Mouse (Mus musculus): ENCODE results near the gene Prr5l. TPM values are rescaled to one million over a fixed set of nuclear protein-coding genes. Genes with fewer than 3 reads are reported as not detected.
"Not testable (repeated sequence)": the region's sequence is repeated elsewhere in the genome, so short reads cannot be mapped to it uniquely, and the experiment has no call there.

The Prr5l gene
- polyA plus RNA-seq, 1 experiment: 0.43 TPM

GRCm38 (mm10) chr2:101751236-101751922, 131.4 kb downstream of the Prr5l start:
- Histone ChIP-seq H3K79me3 (ENCODE audit: low read depth) (no peaks in the 10 kb centered on the region), H3K36me3 (ENCODE audit: control insufficient read depth, insufficient read depth) (no peaks in the 10 kb centered on the region), H3K27me3 (ENCODE audit: control insufficient read depth, insufficient read depth, insufficient read length) (no peaks in the 10 kb centered on the region), H3ac (ENCODE audit: control insufficient read depth, insufficient read length, low read depth) (no peak overlapping the region), H3K79me2 (ENCODE audit: control insufficient read depth, insufficient read depth) (no peaks in the 10 kb centered on the region), H3K4me3 (ENCODE audit: insufficient read depth, poor library complexity, severe bottlenecking) (no peak overlapping the region)
- TF ChIP-seq USF1 (IDR thresholded peaks at IDR 0.05; ENCODE audit: low read depth) (no peak), CTCF (IDR thresholded peaks at IDR 0.05; ENCODE audit: control insufficient read depth, insufficient read depth, insufficient read length) (no peak), MYOG (IDR thresholded peaks at IDR 0.05; ENCODE audit: control insufficient read depth, extremely low read depth, insufficient read length) (no peak), MYOD1 (IDR thresholded peaks at IDR 0.05; ENCODE audit: control insufficient read depth, insufficient read length, low read depth) (no peak), FOSL1 (IDR thresholded peaks at IDR 0.05; ENCODE audit: insufficient read depth, low read length, poor library complexity, severe bottlenecking) (no peak), MAX (IDR thresholded peaks at IDR 0.05) (no peak), CEBPB (IDR thresholded peaks at IDR 0.05; ENCODE audit: low read depth) (no peak)

GRCm38 (mm10) chr2:101746537-101746936, 136.3 kb downstream of the Prr5l start:
- H3K79me3 ChIP-seq (ENCODE audit: low read depth): no peaks in the 10 kb centered on the region
- H3ac ChIP-seq (ENCODE audit: control insufficient read depth, insufficient read length, low read depth): no peak overlapping the region
- peaks cover 6% of the 10 kb centered on the region for H3K27me3 ChIP-seq (ENCODE audit: control insufficient read depth, insufficient read depth, insufficient read length)
- no peaks in the 10 kb centered on the region for H3K36me3 ChIP-seq (ENCODE audit: control insufficient read depth, insufficient read depth)
- no peaks in the 10 kb centered on the region for H3K79me2 ChIP-seq (ENCODE audit: control insufficient read depth, insufficient read depth)
- no peak overlapping the region for H3K4me3 ChIP-seq (ENCODE audit: insufficient read depth, poor library complexity, severe bottlenecking)
- TF ChIP-seq FOSL1 (IDR thresholded peaks at IDR 0.05; ENCODE audit: insufficient read depth, low read length, poor library complexity, severe bottlenecking) (no peak), CTCF (IDR thresholded peaks at IDR 0.05; ENCODE audit: control insufficient read depth, insufficient read depth, insufficient read length) (no peak), MYOD1 (IDR thresholded peaks at IDR 0.05; ENCODE audit: control insufficient read depth, insufficient read length, low read depth) (no peak), MAX (IDR thresholded peaks at IDR 0.05) (no peak), USF1 (IDR thresholded peaks at IDR 0.05; ENCODE audit: low read depth) (no peak), CEBPB (IDR thresholded peaks at IDR 0.05; ENCODE audit: low read depth) (no peak)

GRCm38 (mm10) chr2:101745656-101746055, 137.2 kb downstream of the Prr5l start:
- not testable (repeated sequence) for H3K79me3 ChIP-seq (ENCODE audit: low read depth); H3K36me3 ChIP-seq (ENCODE audit: control insufficient read depth, insufficient read depth); H3ac ChIP-seq (ENCODE audit: control insufficient read depth, insufficient read length, low read depth); H3K79me2 ChIP-seq (ENCODE audit: control insufficient read depth, insufficient read depth); H3K27me3 ChIP-seq (ENCODE audit: control insufficient read depth, insufficient read depth, insufficient read length); H3K4me3 ChIP-seq (ENCODE audit: insufficient read depth, poor library complexity, severe bottlenecking)

GRCm38 (mm10) chr2:101742072-101742860, 140.6 kb downstream of the Prr5l start:
- Histone ChIP-seq H3K36me3 (ENCODE audit: control insufficient read depth, insufficient read depth) (no peaks in the 10 kb centered on the region), H3K79me3 (ENCODE audit: low read depth) (no peaks in the 10 kb centered on the region)

GRCm38 (mm10) chr2:101741653-101742052, 141.2 kb downstream of the Prr5l start:
- Histone ChIP-seq H3K4me3 (ENCODE audit: insufficient read depth, poor library complexity, severe bottlenecking) (no peak overlapping the region), H3K36me3 (ENCODE audit: control insufficient read depth, insufficient read depth) (no peaks in the 10 kb centered on the region), H3K27me3 (ENCODE audit: control insufficient read depth, insufficient read depth, insufficient read length) (peaks cover 6% of the 10 kb centered on the region), H3ac (ENCODE audit: control insufficient read depth, insufficient read length, low read depth) (no peak overlapping the region), H3K79me3 (ENCODE audit: low read depth) (no peaks in the 10 kb centered on the region), H3K79me2 (ENCODE audit: control insufficient read depth, insufficient read depth) (no peaks in the 10 kb centered on the region)
- TF ChIP-seq FOSL1 (IDR thresholded peaks at IDR 0.05; ENCODE audit: insufficient read depth, low read length, poor library complexity, severe bottlenecking): no peak
- no peak for TF ChIP-seq MYOD1 (IDR thresholded peaks at IDR 0.05; ENCODE audit: control insufficient read depth, insufficient read length, low read depth)
- TF ChIP-seq USF1 (IDR thresholded peaks at IDR 0.05; ENCODE audit: low read depth): no peak
- TF ChIP-seq MYOG (IDR thresholded peaks at IDR 0.05; ENCODE audit: control insufficient read depth, extremely low read depth, insufficient read length): no peak
- no peak for TF ChIP-seq CTCF (IDR thresholded peaks at IDR 0.05; ENCODE audit: control insufficient read depth, insufficient read depth, insufficient read length)
- no peak for TF ChIP-seq CEBPB (IDR thresholded peaks at IDR 0.05; ENCODE audit: low read depth)
- TF ChIP-seq MAX (IDR thresholded peaks at IDR 0.05): no peak

More at GRCm38 (mm10) chr2:101742072-101742860, 140.6 kb downstream of the Prr5l start:
- Histone ChIP-seq H3K27me3 (ENCODE audit: control insufficient read depth, insufficient read depth, insufficient read length) (peaks cover 6% of the 10 kb centered on the region), H3K79me2 (ENCODE audit: control insufficient read depth, insufficient read depth) (no peaks in the 10 kb centered on the region), H3K4me3 (ENCODE audit: insufficient read depth, poor library complexity, severe bottlenecking) (no peak overlapping the region), H3ac (ENCODE audit: control insufficient read depth, insufficient read length, low read depth) (no peak overlapping the region)
- TF ChIP-seq MAX (IDR thresholded peaks at IDR 0.05) (no peak), CTCF (IDR thresholded peaks at IDR 0.05; ENCODE audit: control insufficient read depth, insufficient read depth, insufficient read length) (no peak)

- Histone ChIP-seq H3K4me3 (ENCODE audit: insufficient read depth, poor library complexity, severe bottlenecking) (no peak overlapping the region), H3K79me2 (ENCODE audit: control insufficient read depth, insufficient read depth) (no peaks in the 10 kb centered on the region), H3K27me3 (ENCODE audit: control insufficient read depth, insufficient read depth, insufficient read length) (peaks cover 6% of the 10 kb centered on the region), H3ac (ENCODE audit: control insufficient read depth, insufficient read length, low read depth) (no peak overlapping the region), H3K79me3 (ENCODE audit: low read depth) (no peaks in the 10 kb centered on the region), H3K36me3 (ENCODE audit: control insufficient read depth, insufficient read depth) (no peaks in the 10 kb centered on the region)
- TF ChIP-seq MYOG (IDR thresholded peaks at IDR 0.05; ENCODE audit: control insufficient read depth, extremely low read depth, insufficient read length) (no peak), MYOD1 (IDR thresholded peaks at IDR 0.05; ENCODE audit: control insufficient read depth, insufficient read length, low read depth) (no peak), CTCF (IDR thresholded peaks at IDR 0.05; ENCODE audit: control insufficient read depth, insufficient read depth, insufficient read length) (no peak)
Observed at GRCm38 (mm10) chr2:101739914-101740313, 142.9 kb downstream of the Prr5l start.
